Mouse (Mus musculus): ENCODE results near the gene Nono.

DNA sequence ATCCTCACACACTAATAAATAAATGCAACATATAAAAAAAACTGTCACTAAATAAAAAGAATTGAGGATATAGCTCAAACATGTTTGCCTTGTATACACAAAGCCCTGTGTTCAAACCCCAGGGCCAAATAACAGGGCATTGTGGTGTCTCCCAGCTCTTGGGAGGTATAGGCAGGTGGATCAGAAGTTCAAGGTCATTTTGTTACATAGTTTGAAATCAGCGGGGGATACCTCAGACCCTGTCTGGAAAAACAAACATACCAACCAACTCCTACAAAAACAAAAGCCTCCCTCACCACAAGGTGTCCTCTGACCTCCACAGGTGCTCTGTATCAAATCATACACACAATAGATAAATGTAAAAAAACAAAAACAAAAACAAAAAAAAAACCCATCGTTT is 34.8 kb upstream of the Nono start:
- TF ChIP-seq EP300 (IDR thresholded peaks at IDR 0.05) (no peak), CTCF (IDR thresholded peaks at IDR 0.05) (no peak)

All from lung, postnatal 0 days (tissue).